Mouse (Mus musculus): ENCODE data around the gene Snapc2. TPM values are rescaled to one million over a fixed set of nuclear protein-coding genes. Genes with fewer than 3 reads are reported as not detected.

The Snapc2 gene
- 10 to 100 TPM; 52.6 to 62.2 TPM for polyA plus RNA-seq (2012; fragmentation: generic; extraction: Trizol)

DNA sequence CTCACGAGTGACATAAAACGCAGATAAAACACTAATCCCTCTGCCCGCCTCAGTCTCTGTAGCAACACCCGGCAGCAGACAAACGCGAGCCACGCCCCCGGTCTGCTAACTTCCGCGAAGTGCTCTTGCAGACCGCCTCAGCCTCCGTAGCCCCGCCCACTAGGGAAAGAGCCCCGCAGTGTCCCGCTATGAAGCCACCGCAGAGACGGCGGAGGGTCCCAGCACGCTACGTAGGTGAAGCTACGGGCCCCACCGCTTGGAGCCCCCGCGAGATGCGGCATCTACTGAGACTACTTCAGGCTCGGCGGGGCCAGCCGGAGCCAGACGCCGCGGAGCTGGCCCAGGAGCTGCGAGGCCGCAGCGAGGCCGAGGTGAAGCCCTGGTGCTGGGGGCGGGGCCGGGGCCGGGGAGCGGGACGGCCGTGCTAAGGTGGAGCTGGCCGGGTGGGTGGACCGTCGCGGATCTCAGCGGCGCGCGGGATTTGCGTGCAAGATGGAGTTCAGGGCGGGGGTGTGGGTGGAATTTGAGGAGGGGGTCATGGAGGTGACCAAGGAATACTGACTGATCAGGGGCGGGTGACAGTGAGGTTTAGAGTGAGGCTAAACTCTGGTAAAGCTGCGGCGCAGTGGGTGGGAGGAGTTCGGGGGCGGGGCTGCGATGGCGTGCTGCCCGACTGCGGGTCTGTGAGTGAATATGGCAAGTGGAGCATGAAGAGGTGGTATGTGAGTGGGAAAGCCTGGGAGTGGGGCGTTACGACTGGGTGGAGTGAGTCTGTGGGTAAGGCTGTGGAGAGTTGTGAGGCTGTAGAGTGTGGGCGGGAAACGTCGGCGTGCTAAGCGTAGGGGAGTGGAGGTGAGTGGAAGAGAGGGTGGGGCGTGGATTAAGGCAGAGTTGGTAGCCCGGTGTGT, at the start of gene Snapc2:
Snapc2 (plus strand) TSS at position 147 of the 908 bp plus-strand sequence.

DNA sequence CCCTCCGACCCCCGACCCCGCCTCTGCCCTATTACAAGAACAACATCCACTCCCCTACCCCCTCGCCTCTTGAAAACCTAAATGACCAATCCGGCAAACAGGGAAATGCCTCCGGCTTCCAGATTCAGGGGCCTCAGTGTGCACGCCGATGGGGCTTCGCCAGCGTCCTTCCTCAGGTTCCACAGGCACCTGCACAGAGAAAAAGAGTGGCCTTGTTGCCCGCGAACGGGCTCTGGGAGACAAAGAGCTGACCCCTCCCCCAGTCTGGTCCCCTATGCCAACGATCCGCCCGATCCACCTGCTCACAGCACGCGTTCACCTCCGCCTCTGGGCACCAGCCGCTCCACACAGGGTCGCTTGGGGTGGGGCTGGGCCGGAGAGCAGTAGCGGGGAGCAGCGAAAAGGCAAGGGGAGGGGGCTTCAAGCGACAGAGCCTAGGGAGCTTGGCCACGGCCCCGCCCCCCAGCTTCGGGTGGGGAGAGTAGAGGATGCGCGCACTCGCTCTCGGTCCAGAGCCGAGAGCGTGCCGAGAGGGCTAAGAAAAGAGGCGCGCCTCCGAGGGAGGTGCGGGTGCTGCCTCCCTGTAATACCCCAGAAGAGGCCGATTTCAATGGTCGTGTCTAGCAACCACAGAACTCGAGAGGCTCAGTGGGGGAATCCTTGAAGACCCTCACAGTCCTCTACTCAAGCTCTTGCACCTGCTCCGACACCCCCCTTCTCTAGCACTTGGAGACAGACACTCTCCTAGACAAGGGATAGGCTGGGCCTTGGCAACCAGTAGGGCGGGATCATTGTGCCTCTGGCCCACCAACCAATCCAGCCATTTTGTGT, 35.9 kb upstream of the Snapc2 start, which contains the start of gene Prr36:
Prr36 (minus strand) TSS at position 669 of the 831 bp plus-strand sequence.

GRCm38 (mm10) chr8:4226739-4227347, 26.0 kb upstream of the Snapc2 start, which contains the start of gene Lrrc8e:
TSS of gene Lrrc8e (plus strand) at chr8:4226827.

DNA sequence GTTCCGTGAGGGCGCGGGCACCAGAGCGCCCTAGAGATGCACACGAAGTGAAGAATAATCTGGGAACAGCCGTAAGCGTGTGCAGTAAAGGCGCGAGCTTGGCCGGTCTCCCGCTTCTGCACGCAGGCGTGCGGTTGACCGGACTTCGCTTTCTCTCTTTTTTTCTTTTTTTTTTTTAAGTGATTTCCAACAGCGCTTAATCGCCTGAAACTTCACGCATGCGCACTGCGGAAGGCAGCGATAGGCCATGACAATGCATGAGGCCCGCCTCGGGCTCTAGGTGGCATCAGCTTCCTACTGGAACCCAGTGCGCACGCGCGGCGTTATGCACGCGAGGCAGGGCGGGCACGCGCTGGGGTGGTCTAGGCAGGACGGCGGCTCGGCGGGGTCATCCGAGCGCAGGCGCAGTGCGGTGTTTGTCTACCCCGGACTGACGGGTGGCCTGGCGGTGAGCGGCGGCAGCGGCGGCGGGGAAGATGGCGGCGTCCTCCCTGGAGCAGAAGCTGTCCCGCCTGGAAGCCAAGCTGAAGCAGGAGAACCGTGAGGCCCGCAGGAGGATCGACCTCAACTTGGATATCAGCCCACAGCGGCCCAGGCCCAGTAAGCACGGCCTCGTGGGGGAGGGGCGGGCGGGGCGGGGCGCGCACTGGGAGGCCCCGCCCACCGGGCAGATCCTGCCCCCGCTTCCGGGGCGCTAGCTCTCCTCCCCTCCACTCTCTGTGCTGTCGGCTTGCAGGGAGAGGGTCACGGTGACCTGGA, 14.3 kb upstream of the Snapc2 start, which contains the start of the genes Map2k7 and Gm49320:
Map2k7 (plus strand) TSS at position 307 of the 759 bp plus-strand sequence.
Gm49320 (plus strand) TSS at position 432 of the 759 bp plus-strand sequence.

DNA sequence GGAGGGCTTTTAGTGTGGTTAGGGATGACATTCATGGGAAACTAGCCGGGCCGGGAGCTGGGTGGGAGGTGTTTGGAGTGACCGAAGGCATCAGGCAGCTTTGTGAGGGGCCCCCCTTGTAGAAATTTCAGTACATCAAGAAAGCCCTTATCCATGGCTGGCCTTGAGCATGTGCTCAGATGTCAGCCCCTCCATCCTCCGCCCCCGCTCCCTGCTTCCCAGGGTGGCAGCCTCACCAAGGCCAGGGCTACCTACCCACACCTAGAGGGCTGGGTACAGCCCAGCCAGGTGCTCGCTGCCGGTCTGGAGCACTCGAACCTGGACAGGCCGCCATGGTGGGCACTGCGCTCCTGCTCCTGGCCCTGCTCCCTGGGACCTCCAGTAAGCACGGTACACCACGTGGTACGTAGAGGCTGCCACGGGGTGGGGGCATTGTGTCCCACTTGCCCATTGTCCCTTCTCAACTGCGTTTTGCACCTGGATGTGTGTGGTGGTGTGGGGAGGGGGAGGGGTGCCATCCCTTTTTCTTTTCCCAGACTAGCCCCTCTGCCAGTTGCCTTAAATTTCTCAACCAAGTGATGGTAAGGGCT, 4.8 kb upstream of the Snapc2 start, which contains the start of gene Tgfbr3l:
Tgfbr3l (plus strand) TSS at position 264 of the 590 bp plus-strand sequence.

DNA sequence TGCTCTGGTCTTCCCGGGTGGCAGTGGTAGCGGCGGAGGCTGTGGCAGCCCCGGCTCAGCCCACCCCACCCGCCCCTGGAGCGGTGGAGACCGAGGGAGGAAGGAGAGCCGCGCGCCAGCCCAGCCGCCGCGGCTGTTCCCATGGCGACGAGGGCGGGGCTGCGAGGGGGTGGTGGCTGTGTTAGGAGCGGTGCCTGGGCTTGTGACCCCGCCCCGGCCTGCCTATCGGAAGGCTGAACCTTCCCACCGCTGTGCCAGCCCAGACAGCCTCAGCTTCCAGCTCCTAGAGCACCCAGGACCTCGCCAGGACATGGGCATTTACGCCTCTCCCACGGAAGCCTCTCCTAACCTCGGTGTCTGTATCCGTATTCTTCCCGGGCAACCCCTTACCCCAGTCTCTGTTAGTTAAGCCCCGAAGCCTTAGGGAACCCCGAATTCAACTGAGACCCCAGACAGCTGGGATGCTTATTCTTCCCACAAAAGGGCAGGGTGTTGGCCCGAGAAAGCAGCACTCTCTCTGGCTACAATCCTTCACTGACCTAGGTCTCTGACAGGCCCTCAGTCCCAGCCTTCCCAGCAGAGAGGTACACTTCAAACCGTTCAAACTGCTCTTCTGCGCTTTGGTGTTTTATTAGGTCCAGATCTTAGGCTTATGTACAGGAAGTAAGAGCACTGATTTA, 6.4 kb downstream of the Snapc2 start, which contains the start of gene Ctxn1:
Ctxn1 (minus strand) TSS at position 150 of the 680 bp plus-strand sequence.

DNA sequence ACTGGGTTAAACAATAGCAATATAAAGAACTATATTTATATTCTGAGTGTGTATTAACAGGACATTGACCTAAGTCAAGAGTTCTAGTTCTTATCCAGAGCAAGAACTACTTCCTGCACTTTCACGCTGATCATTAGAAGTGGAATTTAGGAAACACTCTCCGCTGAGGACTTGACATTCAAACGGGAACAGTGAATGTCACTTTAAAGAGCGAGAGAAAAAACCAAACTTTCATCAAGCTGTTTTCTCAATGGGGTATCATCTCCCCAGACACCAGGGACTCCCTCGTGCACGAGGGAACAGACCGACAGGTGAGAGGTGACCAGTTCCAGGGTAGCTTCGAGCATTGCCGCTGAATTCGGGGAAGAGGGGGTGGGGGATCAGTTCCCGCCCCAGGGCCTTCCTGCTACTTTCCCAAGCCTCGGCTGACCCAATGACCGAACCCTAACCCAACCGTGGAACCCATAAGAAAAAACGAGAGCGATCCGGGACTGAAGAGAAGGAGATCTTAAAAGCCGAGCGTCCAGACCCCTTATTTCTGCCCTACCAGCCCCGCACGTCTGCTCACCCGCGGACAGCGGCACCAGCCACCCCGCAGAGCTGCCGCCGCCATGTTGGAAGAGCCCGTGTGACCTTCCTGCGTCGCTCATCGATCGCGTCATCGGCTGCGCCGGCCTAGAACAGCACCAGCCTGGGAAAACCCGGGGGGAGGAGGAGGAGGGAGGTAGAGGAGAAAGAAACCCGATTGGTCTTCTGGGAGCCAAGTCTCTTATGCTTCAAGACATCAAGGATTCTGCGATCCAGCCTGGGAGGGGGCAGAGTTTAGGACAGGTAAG, 22.6 kb downstream of the Snapc2 start, which contains the start of gene Timm44:
Timm44 (minus strand) TSS at position 639 of the 836 bp plus-strand sequence.

Other genes with a start within 250 kb of the Snapc2 start
- gene Cd209f, start 147.2 kb upstream of the Snapc2 start, polyA plus RNA-seq (2012; fragmentation: generic; extraction: Trizol): not detected
- gene Cd209g, start 119.0 kb upstream of the Snapc2 start, polyA plus RNA-seq (2012; fragmentation: generic; extraction: Trizol): not detected
- gene Evi5l, start 86.5 kb upstream of the Snapc2 start, polyA plus RNA-seq (2012; fragmentation: generic; extraction: Trizol): 10 to 100 TPM in 1 of 2 experiments, 1 to 10 TPM in 1; 7.0 to 27.1 TPM
- under 1 TPM; 0.02 to 0.20 TPM for gene Prr36, start 35.6 kb upstream of the Snapc2 start, polyA plus RNA-seq (2012; fragmentation: generic; extraction: Trizol)
- gene Lrrc8e, start 26.3 kb upstream of the Snapc2 start, polyA plus RNA-seq (2012; fragmentation: generic; extraction: Trizol): 1 to 10 TPM; 1.4 to 2.5 TPM
- gene Map2k7, start 14.3 kb upstream of the Snapc2 start, polyA plus RNA-seq (2012; fragmentation: generic; extraction: Trizol): 10 to 100 TPM; 12.4 to 29.1 TPM
- gene Gm49320, start 14.2 kb upstream of the Snapc2 start, polyA plus RNA-seq (2012; fragmentation: generic; extraction: Trizol): under 1 TPM; 0.02 to 0.73 TPM
- gene Tgfbr3l, start 4.9 kb upstream of the Snapc2 start, polyA plus RNA-seq (2012; fragmentation: generic; extraction: Trizol): 1 to 10 TPM in 1 of 2 experiments, under 1 TPM in 1; 0.40 to 6.6 TPM
- gene Ctxn1, start 6.2 kb downstream of the Snapc2 start, polyA plus RNA-seq (2012; fragmentation: generic; extraction: Trizol): 10 to 100 TPM; 46.2 to 69.6 TPM
- 10 to 100 TPM in 1 of 2 experiments, 1 to 10 TPM in 1; 9.3 to 42.5 TPM for gene Timm44, start 22.8 kb downstream of the Snapc2 start, polyA plus RNA-seq (2012; fragmentation: generic; extraction: Trizol)
- 10 to 100 TPM in 1 of 2 experiments, 1 to 10 TPM in 1; 2.7 to 12.2 TPM for gene Ccl25, start 72.1 kb downstream of the Snapc2 start, polyA plus RNA-seq (2012; fragmentation: generic; extraction: Trizol)
- 10 to 100 TPM; 18.1 to 38.4 TPM for gene Elavl1, start 72.3 kb downstream of the Snapc2 start, polyA plus RNA-seq (2012; fragmentation: generic; extraction: Trizol)
- 1 to 10 TPM in 1 of 2 experiments, under 1 TPM in 1; 0.37 to 2.0 TPM for gene Cers4, start 239.9 kb downstream of the Snapc2 start, polyA plus RNA-seq (2012; fragmentation: generic; extraction: Trizol)

Data from C3H10T1/2 (cell line).